Mouse (Mus musculus): Measurements from ENCODE around the gene Zc3h8. TPM values are rescaled to one million over a fixed set of nuclear protein-coding genes. Genes with fewer than 3 reads are reported as not detected.

The Zc3h8 gene
- polyA plus RNA-seq, 1 experiment from 2014 or later = 2.7 TPM

GRCm38 (mm10) chr2:128947962-128948588 lies 4.2 kb upstream of the Zc3h8 start:
- Histone ChIP-seq H3K4me2 (no peak overlapping the region), H3K27me3 (peaks cover 17% of the 10 kb centered on the region), H3K4me3 (replicated peaks) (no peak overlapping the region), H3K9ac (no peak overlapping the region), H3K27ac (replicated peaks) (no peak overlapping the region), H3K4me1 (replicated peaks) (peaks cover 5% of the 10 kb centered on the region), H3K9me3 (replicated peaks) (no peaks in the 10 kb centered on the region), H3K36me3 (replicated peaks) (no peaks in the 10 kb centered on the region)
- 30% methylated on average over 6 of the region's 6 CpGs for WGBS (ENCODE audit: insufficient replicate concordance)
- no peak for ATAC-seq (ENCODE audit: insufficient read depth)

GRCm38 (mm10) chr2:128936256-128936655 lies 7.6 kb downstream of the Zc3h8 start:
- no peak overlapping the region for H3K27ac ChIP-seq (replicated peaks)
- no peaks in the 10 kb centered on the region for H3K27me3 ChIP-seq
- H3K4me1 ChIP-seq (replicated peaks) = no peaks in the 10 kb centered on the region
- no peak overlapping the region for H3K9ac ChIP-seq
- H3K9me3 ChIP-seq (replicated peaks) = no peaks in the 10 kb centered on the region
- WGBS (ENCODE audit: insufficient replicate concordance) = 63% methylated on average over 3 of the region's 3 CpGs
- ATAC-seq (ENCODE audit: insufficient read depth) = no peak
- H3K36me3 ChIP-seq (replicated peaks) = peaks cover 15% of the 10 kb centered on the region
- no peak overlapping the region for H3K4me3 ChIP-seq (replicated peaks)
- H3K4me2 ChIP-seq = no peak overlapping the region

- H3K36me3 ChIP-seq (replicated peaks) = peaks cover 34% of the 10 kb centered on the region
- no peak overlapping the region for H3K9ac ChIP-seq
- H3K4me2 ChIP-seq = no peak overlapping the region
- no peak for ATAC-seq (ENCODE audit: insufficient read depth)
- no peaks in the 10 kb centered on the region for H3K9me3 ChIP-seq (replicated peaks)
- H3K27ac ChIP-seq (replicated peaks) = no peak overlapping the region
- H3K4me3 ChIP-seq (replicated peaks) = no peak overlapping the region
- H3K4me1 ChIP-seq (replicated peaks) = no peaks in the 10 kb centered on the region
- H3K27me3 ChIP-seq = no peaks in the 10 kb centered on the region
These were observed 13.2 kb downstream of the Zc3h8 start for GRCm38 (mm10) chr2:128930704-128931103.

GRCm38 (mm10) chr2:128928446-128928845 lies 15.4 kb downstream of the Zc3h8 start:
- no peaks in the 10 kb centered on the region for H3K4me1 ChIP-seq (replicated peaks)
- H3K9ac ChIP-seq = no peak overlapping the region
- H3K9me3 ChIP-seq (replicated peaks) = no peaks in the 10 kb centered on the region
- H3K27ac ChIP-seq (replicated peaks) = no peak overlapping the region
- 58% methylated on average over 3 of the region's 3 CpGs for WGBS (ENCODE audit: insufficient replicate concordance)
- H3K36me3 ChIP-seq (replicated peaks) = peaks cover 33% of the 10 kb centered on the region
- no peak for ATAC-seq (ENCODE audit: insufficient read depth)
- H3K4me2 ChIP-seq = no peak overlapping the region
- H3K27me3 ChIP-seq = no peaks in the 10 kb centered on the region
- H3K4me3 ChIP-seq (replicated peaks) = no peak overlapping the region

GRCm38 (mm10) chr2:128924799-128925198 lies 19.1 kb downstream of the Zc3h8 start:
- Histone ChIP-seq H3K27ac (replicated peaks) (no peak overlapping the region), H3K4me2 (no peak overlapping the region), H3K27me3 (no peaks in the 10 kb centered on the region), H3K9me3 (replicated peaks) (no peaks in the 10 kb centered on the region), H3K9ac (no peak overlapping the region), H3K4me1 (replicated peaks) (no peaks in the 10 kb centered on the region), H3K4me3 (replicated peaks) (no peak overlapping the region), H3K36me3 (replicated peaks) (peaks cover 15% of the 10 kb centered on the region)
- 72% methylated on average over 4 of the region's 4 CpGs for WGBS (ENCODE audit: insufficient replicate concordance)
- no peak for ATAC-seq (ENCODE audit: insufficient read depth)

- H3K4me1 ChIP-seq (replicated peaks) = no peaks in the 10 kb centered on the region
These were observed 27.3 kb downstream of the Zc3h8 start for GRCm38 (mm10) chr2:128916528-128916927.

GRCm38 (mm10) chr2:128914978-128915377 lies 28.9 kb downstream of the Zc3h8 start:
- H3K4me3 ChIP-seq (replicated peaks) = no peak overlapping the region
- H3K4me1 ChIP-seq (replicated peaks) = no peaks in the 10 kb centered on the region
- no peaks in the 10 kb centered on the region for H3K9me3 ChIP-seq (replicated peaks)
- 49% methylated on average over 4 of the region's 4 CpGs for WGBS (ENCODE audit: insufficient replicate concordance)
- ATAC-seq (ENCODE audit: insufficient read depth) = no peak
- H3K27me3 ChIP-seq = no peaks in the 10 kb centered on the region
- H3K27ac ChIP-seq (replicated peaks) = no peak overlapping the region
- H3K4me2 ChIP-seq = no peak overlapping the region
- no peaks in the 10 kb centered on the region for H3K36me3 ChIP-seq (replicated peaks)
- H3K9ac ChIP-seq = no peak overlapping the region

More at GRCm38 (mm10) chr2:128916528-128916927, 27.3 kb downstream of the Zc3h8 start:
- Histone ChIP-seq H3K27me3 (no peaks in the 10 kb centered on the region), H3K36me3 (replicated peaks) (no peaks in the 10 kb centered on the region), H3K9me3 (replicated peaks) (no peaks in the 10 kb centered on the region), H3K4me3 (replicated peaks) (no peak overlapping the region), H3K27ac (replicated peaks) (no peak overlapping the region), H3K4me2 (no peak overlapping the region), H3K9ac (no peak overlapping the region)
- 59% methylated on average over 3 of the region's 3 CpGs for WGBS (ENCODE audit: insufficient replicate concordance)
- ATAC-seq (ENCODE audit: insufficient read depth) = no peak

- Histone ChIP-seq H3K36me3 (replicated peaks) (no peaks in the 10 kb centered on the region), H3K27ac (replicated peaks) (no peak overlapping the region), H3K4me3 (replicated peaks) (no peak overlapping the region), H3K4me1 (replicated peaks) (no peaks in the 10 kb centered on the region), H3K9ac (no peak overlapping the region), H3K4me2 (no peak overlapping the region), H3K27me3 (no peaks in the 10 kb centered on the region), H3K9me3 (replicated peaks) (no peaks in the 10 kb centered on the region)
- WGBS (ENCODE audit: insufficient replicate concordance) = 57% methylated on average over 3 of the region's 3 CpGs
- no peak for ATAC-seq (ENCODE audit: insufficient read depth)
These were observed 40.2 kb downstream of the Zc3h8 start for GRCm38 (mm10) chr2:128903661-128904060.

GRCm38 (mm10) chr2:128902843-128903242 lies 41.0 kb downstream of the Zc3h8 start:
- Histone ChIP-seq H3K27me3 (no peaks in the 10 kb centered on the region), H3K4me2 (no peak overlapping the region), H3K36me3 (replicated peaks) (no peaks in the 10 kb centered on the region), H3K4me1 (replicated peaks) (no peaks in the 10 kb centered on the region), H3K4me3 (replicated peaks) (no peak overlapping the region), H3K9ac (no peak overlapping the region), H3K9me3 (replicated peaks) (no peaks in the 10 kb centered on the region), H3K27ac (replicated peaks) (no peak overlapping the region)
- no peak for ATAC-seq (ENCODE audit: insufficient read depth)
- 66% methylated on average over 6 of the region's 6 CpGs for WGBS (ENCODE audit: insufficient replicate concordance)

- WGBS (ENCODE audit: insufficient replicate concordance) = 9% methylated on average over 36 of the region's 37 CpGs
- H3K9me3 ChIP-seq (replicated peaks) = no peaks in the 10 kb centered on the region
- H3K9ac ChIP-seq = no peak overlapping the region
- no peaks in the 10 kb centered on the region for H3K36me3 ChIP-seq (replicated peaks)
- no peak overlapping the region for H3K27ac ChIP-seq (replicated peaks)
- H3K4me3 ChIP-seq (replicated peaks) = peak overlapping the region; percentile 24
- H3K4me2 ChIP-seq = peak overlapping the region; percentile 55
- H3K27me3 ChIP-seq = peaks cover 13% of the 10 kb centered on the region
- no peak for ATAC-seq (ENCODE audit: insufficient read depth)
- H3K4me1 ChIP-seq (replicated peaks) = no peaks in the 10 kb centered on the region
These were observed 51.6 kb downstream of the Zc3h8 start for GRCm38 (mm10) chr2:128892180-128892721.

- Histone ChIP-seq H3K27me3 (peaks cover 13% of the 10 kb centered on the region), H3K36me3 (replicated peaks) (no peaks in the 10 kb centered on the region), H3K4me3 (replicated peaks) (no peak overlapping the region), H3K4me1 (replicated peaks) (no peaks in the 10 kb centered on the region), H3K9ac (no peak overlapping the region), H3K4me2 (no peak overlapping the region), H3K9me3 (replicated peaks) (no peaks in the 10 kb centered on the region), H3K27ac (replicated peaks) (no peak overlapping the region)
- no peak for ATAC-seq (ENCODE audit: insufficient read depth)
- 70% methylated on average over 4 of the region's 4 CpGs for WGBS (ENCODE audit: insufficient replicate concordance)
These were observed 53.1 kb downstream of the Zc3h8 start for GRCm38 (mm10) chr2:128890661-128891335.
